Mouse (Mus musculus): ENCODE results near the gene P2ry13. TPM values are rescaled to one million over a fixed set of nuclear protein-coding genes. Genes with fewer than 3 reads are reported as not detected.
A peak's percentile ranks its signal among the peaks of the same experiment; 100 is the strongest.

The P2ry13 gene
- polyA plus RNA-seq, 1 experiment from 2014 or later, result 1.0 TPM

DNA sequence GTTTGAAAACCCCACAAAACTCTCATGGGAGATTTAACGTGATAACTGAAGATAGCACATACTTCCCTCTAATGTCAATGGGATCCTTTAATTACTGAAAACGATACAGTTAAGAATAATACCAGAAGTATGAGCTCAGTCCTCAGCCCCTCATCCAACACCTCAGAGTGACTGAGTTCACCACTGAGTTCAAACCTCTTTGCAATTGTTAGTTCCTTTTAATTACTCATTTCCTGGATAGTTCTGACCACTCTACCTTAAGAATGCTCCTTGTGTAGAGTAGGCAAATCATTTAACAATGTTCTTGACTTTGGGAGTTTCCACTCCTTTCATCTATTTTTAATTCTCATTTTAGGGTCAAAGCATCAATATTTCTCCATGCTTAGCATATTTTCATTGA, 8.6 kb upstream of the P2ry13 start:
- Histone ChIP-seq H3K4me1 (0 out of 2 replicates have a peak, but pooled peaks cover 5% of the 10 kb centered on the region), H3K27ac (no peak overlapping the region), H3K36me3 (no peaks in the 10 kb centered on the region), H3K9me3 (no peaks in the 10 kb centered on the region), H3K4me2 (no peak overlapping the region), H3K27me3 (no peaks in the 10 kb centered on the region), H3K9ac (no peak overlapping the region), H3K4me3 (no peak overlapping the region)
- 81% methylated on average over 2 of the region's 2 CpGs for WGBS
- ATAC-seq (ENCODE audit: insufficient number of reproducible peaks, insufficient read depth, low FRiP score, low TSS enrichment, low read depth), result no peak

DNA sequence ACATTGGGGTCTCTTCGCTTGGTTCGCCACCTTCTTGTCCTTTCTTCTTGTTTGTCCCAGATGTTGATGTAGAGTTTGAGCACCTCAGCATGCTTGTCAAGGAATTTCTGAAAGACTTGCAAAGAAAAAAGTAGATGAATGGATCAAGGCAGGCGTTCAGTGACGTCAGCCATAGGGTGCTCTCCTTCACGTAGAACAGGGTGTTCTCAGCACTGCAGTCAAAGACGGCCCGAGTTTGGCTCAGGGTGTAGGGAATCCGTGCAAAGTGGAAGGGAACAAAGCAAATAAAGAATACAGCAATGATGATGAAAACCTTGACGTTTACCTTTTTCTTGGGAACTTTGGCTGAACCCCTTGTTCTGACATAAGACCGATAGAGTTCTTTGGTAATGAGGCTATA, 6.5 kb upstream of the P2ry13 start:
- Histone ChIP-seq H3K9me3 (no peaks in the 10 kb centered on the region), H3K4me1 (0 out of 2 replicates have a peak, but pooled peaks cover 5% of the 10 kb centered on the region), H3K9ac (no peak overlapping the region), H3K27me3 (no peaks in the 10 kb centered on the region), H3K4me3 (no peak overlapping the region), H3K36me3 (no peaks in the 10 kb centered on the region), H3K27ac (no peak overlapping the region), H3K4me2 (no peak overlapping the region)
- 93% methylated on average over 10 of the region's 10 CpGs for WGBS
- no peak for ATAC-seq (ENCODE audit: insufficient number of reproducible peaks, insufficient read depth, low FRiP score, low TSS enrichment, low read depth)

DNA sequence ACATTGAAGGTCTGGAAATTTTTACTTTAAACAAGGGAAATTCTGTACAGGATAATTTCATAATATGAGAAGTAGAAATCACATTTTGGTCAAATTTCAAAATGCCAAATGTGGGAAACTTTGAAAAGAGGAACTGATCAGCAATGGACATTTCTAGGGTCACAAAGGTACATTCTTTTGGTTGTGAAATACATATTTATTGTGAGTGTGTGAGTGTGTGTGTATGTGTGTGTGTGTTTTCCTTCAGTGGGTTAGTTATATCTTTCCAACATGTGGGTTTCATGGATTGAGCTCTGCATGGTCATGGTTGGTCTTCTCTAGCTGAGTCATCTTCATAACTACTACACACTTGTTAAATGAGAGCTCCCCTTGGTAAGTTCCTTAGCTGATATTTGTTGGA, 1.7 kb upstream of the P2ry13 start:
- H3K4me2 ChIP-seq, result no peak overlapping the region
- peaks cover 11% of the 10 kb centered on the region for H3K4me1 ChIP-seq
- no peak overlapping the region for H3K4me3 ChIP-seq
- H3K9ac ChIP-seq, result no peak overlapping the region
- no peak for ATAC-seq (ENCODE audit: insufficient number of reproducible peaks, insufficient read depth, low FRiP score, low TSS enrichment, low read depth)
- no peaks in the 10 kb centered on the region for H3K9me3 ChIP-seq
- no peaks in the 10 kb centered on the region for H3K27me3 ChIP-seq
- no peak overlapping the region for H3K27ac ChIP-seq
- H3K36me3 ChIP-seq, result no peaks in the 10 kb centered on the region

DNA sequence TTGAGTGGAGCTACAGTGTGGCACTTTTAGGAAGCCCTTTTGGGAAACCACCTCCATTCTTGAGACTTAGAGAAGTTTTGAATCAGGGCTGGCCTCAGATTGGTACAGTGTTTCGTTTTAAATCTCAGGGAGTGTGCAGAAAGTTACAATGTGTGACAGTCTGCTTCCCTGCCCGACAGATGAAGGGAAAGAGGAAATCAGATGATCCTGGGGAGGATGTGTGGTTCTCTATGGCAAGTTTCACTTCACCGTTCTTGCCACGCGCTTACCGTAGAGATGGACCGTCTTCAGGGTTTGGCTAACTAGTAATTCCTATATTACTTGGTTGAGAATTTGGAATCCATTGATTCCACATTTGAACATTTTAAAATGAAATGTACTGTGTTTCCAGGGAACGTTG, 1.1 kb upstream of the P2ry13 start:
- ATAC-seq (ENCODE audit: insufficient number of reproducible peaks, insufficient read depth, low FRiP score, low TSS enrichment, low read depth), result no peak
- no peak overlapping the region for H3K27ac ChIP-seq
- WGBS, result 86% methylated on average over 8 of the region's 8 CpGs
- no peak overlapping the region for H3K4me3 ChIP-seq
- no peak overlapping the region for H3K4me2 ChIP-seq
- no peaks in the 10 kb centered on the region for H3K27me3 ChIP-seq
- peaks cover 11% of the 10 kb centered on the region for H3K4me1 ChIP-seq
- no peaks in the 10 kb centered on the region for H3K36me3 ChIP-seq
- no peak overlapping the region for H3K9ac ChIP-seq
- no peaks in the 10 kb centered on the region for H3K9me3 ChIP-seq

DNA sequence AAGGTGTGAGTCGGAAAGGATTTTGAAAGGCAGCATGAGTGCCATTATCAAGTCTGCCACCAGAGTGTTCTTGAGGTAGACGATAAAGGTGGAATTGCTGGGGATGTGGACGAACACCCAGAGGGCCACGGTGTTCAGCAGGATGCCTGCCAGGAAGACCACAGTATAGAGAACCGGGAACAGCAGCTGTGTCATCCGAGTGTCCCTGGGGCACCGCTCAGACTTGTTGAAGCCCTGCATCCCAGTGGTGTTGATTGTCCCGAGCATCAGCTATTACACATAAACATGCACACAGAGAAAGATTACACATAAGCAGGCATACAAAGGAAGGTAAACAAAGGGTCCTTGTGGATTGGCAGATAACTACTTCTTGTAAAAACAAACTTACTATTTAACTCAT, 593 bp downstream of the P2ry13 start:
- peaks cover 11% of the 10 kb centered on the region for H3K4me1 ChIP-seq
- 67% methylated on average over 8 of the region's 8 CpGs for WGBS
- H3K36me3 ChIP-seq, result no peaks in the 10 kb centered on the region
- no peaks in the 10 kb centered on the region for H3K9me3 ChIP-seq
- ATAC-seq (ENCODE audit: insufficient number of reproducible peaks, insufficient read depth, low FRiP score, low TSS enrichment, low read depth), result 0 out of 2 replicates have a peak, but pooled peaks have one; percentile 41
- no peak overlapping the region for H3K4me2 ChIP-seq
- no peak overlapping the region for H3K27ac ChIP-seq
- H3K27me3 ChIP-seq, result no peaks in the 10 kb centered on the region
- no peak overlapping the region for H3K4me3 ChIP-seq
- H3K9ac ChIP-seq, result no peak overlapping the region

DNA sequence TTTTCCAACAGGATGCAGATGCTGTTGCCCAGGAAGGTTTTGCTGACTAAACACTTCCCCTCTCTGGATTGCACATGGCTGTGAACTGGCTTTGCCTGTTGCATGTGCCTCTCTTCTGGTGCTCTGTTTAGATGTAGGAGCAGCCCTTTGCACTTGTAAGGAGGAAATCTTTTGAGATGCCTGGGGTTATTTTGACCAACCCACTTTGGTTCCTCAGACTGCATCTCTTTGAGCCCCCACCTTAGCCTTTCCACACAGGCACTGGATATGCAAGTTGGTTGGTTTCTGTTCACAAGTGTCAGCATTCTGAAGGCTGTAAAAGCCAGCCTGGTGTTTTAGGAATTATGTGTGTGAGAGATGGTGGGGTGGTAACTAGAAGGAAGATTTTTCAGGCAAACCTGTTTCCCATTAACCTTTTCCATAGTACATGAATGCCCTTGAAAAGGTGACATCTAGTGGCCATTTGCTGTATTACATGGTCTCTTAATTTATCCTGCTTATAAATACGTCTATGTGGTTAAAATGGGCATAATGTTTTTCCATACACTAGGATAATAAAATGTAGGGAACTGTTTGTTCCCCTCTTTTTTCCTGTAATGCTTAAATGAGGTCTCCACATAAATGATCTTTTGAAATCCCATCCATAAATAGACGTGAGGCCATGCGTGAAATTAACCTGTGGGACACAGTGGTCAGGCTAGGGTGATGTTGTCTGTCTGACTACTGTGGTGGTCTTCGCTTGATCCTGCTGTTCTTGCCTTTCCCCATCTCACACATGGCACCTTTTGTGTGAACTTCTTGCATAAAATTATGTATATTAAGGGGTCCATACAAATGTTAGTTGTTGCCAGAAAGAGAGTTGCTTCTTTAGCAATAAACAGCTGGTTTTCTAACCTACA, 1.8 kb downstream of the P2ry13 start:
- H3K4me2 ChIP-seq, result no peak overlapping the region
- peak; percentile 17; the same call in 1 of the 2 replicates for ATAC-seq (ENCODE audit: insufficient number of reproducible peaks, insufficient read depth, low FRiP score, low TSS enrichment, low read depth)
- WGBS, result 62% methylated on average over 4 of the region's 4 CpGs
- H3K27ac ChIP-seq, result peak overlapping the region; percentile 71
- H3K27me3 ChIP-seq, result no peaks in the 10 kb centered on the region
- peaks cover 11% of the 10 kb centered on the region for H3K4me1 ChIP-seq
- H3K4me3 ChIP-seq, result no peak overlapping the region
- H3K36me3 ChIP-seq, result no peaks in the 10 kb centered on the region
- H3K9ac ChIP-seq, result no peak overlapping the region
- H3K9me3 ChIP-seq, result no peaks in the 10 kb centered on the region

DNA sequence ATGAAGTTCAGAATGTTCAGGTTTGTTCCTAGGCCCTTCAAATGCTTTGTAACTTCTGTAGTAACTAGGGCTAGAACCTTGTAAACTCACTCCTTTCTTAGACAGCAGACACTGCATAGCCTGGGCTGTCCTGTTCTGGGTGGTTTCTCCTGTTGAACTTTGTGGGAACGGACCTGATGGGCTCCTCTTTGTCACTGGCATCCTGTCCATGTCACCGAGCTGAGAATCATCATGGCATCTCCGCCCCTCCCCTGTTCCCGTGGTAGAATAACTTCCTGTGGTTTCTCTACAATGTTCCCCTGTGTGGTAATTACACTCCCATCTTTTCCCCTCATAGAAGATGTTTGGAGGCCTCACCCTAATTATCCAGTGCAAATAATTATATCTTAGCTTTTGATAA, 4.7 kb downstream of the P2ry13 start:
- no peak overlapping the region for H3K4me2 ChIP-seq
- H3K4me3 ChIP-seq, result no peak overlapping the region
- H3K9ac ChIP-seq, result no peak overlapping the region
- ATAC-seq (ENCODE audit: insufficient number of reproducible peaks, insufficient read depth, low FRiP score, low TSS enrichment, low read depth), result no peak
- no peaks in the 10 kb centered on the region for H3K9me3 ChIP-seq
- no peak overlapping the region for H3K27ac ChIP-seq
- peaks cover 11% of the 10 kb centered on the region for H3K4me1 ChIP-seq
- no peaks in the 10 kb centered on the region for H3K27me3 ChIP-seq
- WGBS, result 73% methylated on average over 4 of the region's 4 CpGs
- H3K36me3 ChIP-seq, result no peaks in the 10 kb centered on the region

DNA sequence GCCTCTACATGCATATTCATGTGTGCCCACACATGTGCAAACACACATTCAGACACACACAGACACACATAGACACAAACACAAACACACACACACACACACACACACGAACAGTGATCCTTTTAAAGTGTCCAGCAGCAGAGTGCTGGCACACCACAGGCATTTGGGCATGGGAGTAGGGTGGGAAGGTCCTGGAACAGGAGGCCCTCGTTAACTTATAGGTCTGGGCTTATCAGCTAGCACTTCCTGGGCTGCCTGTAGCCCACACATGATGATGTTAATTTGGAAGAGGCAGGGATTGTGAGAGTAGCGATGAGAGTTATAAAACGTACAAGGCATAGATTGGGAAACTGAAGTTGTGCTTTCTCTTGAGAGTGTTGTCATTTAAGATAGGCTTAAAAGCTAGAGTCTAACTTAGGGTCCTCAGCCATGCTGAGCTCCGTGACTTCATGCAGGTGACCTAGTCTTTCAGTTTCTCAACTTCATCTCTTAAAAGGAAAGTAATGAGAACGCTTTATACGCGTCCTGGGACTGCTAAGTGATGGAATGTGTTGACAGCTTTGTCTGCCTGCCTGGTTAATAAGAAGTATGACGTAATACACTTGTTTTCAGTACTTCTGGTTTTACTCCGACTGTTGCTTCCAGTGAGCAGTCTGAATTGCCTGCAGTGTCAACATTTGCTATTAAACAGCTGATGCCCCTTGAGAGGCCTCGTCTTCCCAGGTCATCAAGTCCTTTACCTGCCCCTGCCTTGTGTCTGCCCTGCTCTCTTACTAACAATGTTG, 5.8 kb downstream of the P2ry13 start:
- Histone ChIP-seq H3K4me3 (no peak overlapping the region), H3K9me3 (no peaks in the 10 kb centered on the region), H3K36me3 (no peaks in the 10 kb centered on the region), H3K27me3 (no peaks in the 10 kb centered on the region), H3K9ac (no peak overlapping the region), H3K4me2 (no peak overlapping the region), H3K27ac (no peak overlapping the region), H3K4me1 (peaks cover 11% of the 10 kb centered on the region)
- 74% methylated on average over 11 of the region's 11 CpGs for WGBS
- ATAC-seq (ENCODE audit: insufficient number of reproducible peaks, insufficient read depth, low FRiP score, low TSS enrichment, low read depth), result no peak

DNA sequence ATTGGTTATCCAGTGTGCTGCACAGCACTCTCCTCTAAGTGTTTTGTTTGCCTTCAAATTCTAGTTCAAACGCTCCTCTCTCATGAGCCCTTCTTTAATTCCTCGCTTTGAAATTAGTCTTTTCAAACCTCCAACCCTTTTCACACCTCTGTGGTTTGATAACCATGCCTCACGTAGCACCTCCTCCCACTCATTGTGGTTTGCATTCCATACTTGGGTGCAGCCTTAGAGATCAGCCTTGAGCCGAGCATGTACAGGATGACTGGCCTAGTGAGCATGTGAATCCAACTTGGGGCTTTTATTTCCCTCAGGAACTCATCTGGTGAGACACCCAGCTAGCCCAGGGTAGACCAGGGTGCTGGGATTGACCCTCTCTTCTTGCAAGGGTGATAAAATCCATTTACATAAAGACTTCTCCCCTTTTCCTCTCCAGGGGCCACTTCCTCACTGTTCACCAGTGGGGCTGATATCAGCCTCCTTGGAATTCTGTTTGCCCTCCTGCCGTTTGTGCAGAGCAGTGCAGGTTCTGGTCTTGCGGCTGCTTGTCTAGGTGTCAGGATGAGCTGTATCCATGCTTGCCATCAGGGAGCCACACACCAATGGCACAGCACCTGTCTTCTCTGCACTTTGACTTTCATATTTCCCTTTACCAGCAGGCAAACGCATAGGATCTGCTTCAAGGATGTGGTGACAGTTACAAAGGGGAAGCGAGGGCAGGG, 6.7 kb downstream of the P2ry13 start:
- H3K4me3 ChIP-seq, result no peak overlapping the region
- H3K27ac ChIP-seq, result 0 out of 2 replicates have a peak overlapping the region, but pooled peaks have one; percentile 44
- no peak overlapping the region for H3K4me2 ChIP-seq
- H3K4me1 ChIP-seq, result peaks cover 11% of the 10 kb centered on the region
- H3K9me3 ChIP-seq, result no peaks in the 10 kb centered on the region
- 79% methylated on average over 8 of the region's 8 CpGs for whole genome bisulfite sequencing
- no peaks in the 10 kb centered on the region for H3K36me3 ChIP-seq
- H3K9ac ChIP-seq, result no peak overlapping the region
- no peak for ATAC-seq (ENCODE audit: insufficient number of reproducible peaks, insufficient read depth, low FRiP score, low TSS enrichment, low read depth)
- no peaks in the 10 kb centered on the region for H3K27me3 ChIP-seq

DNA sequence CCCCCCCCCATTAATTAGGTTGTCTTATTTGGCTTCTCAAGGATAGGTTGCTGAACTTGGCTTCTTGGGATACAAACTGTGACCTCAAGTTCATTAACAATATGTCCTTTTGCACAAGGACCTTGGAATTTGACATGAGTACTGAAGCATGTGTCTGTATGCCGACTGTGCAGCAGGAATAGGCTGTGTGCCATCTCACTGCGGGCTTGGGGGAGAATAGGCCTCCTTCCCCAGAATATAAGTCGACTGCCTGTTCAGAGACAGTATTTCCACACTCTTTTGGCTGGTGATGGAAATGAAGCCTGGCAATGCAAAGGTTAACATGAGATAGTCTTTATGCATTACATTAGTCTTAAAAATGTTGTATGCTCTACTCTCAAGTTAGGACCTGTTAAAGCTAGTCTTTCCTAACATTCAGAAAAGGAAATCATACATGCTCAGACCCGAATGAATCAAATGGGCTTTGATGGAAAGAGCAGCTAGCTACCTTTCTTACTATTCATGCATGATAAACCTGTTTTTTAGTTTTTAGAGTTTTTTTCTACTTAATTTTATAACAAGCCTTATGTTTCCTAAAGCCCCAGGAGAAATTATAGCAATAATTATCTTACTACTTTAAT, 13.2 kb downstream of the P2ry13 start:
- Histone ChIP-seq H3K27ac (no peak overlapping the region; the same call in 1 of the 2 replicates), H3K4me2 (no peak overlapping the region), H3K36me3 (no peaks in the 10 kb centered on the region), H3K27me3 (no peaks in the 10 kb centered on the region), H3K9ac (no peak overlapping the region), H3K4me1 (no peaks in the 10 kb centered on the region), H3K4me3 (no peak overlapping the region), H3K9me3 (no peaks in the 10 kb centered on the region)
- 78% methylated on average over 4 of the region's 4 CpGs for WGBS
- no peak for ATAC-seq (ENCODE audit: insufficient number of reproducible peaks, insufficient read depth, low FRiP score, low TSS enrichment, low read depth)

DNA sequence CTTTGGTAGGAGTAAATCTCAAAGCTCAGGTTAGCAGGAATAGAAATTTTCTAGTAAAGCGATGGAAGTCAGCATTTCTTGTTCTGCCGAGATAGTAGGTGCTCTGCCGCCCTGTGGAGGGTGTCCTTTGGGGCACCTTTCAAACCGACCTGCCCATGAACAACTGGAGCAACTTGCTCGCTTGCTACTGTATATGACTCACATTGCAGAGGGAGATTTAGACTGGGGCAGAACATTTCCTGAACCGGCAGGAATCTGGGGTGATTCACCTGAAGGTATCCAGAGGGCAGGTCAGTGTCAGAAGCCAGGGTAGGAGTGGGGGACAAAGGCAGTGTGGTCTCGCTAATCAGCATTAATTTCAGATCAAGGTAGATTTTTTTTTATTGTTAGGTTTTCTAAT, 15.7 kb downstream of the P2ry13 start, which contains the start of gene Gpr87:
Gpr87 (minus strand) TSS at position 167 of the 400 bp plus-strand sequence.
- Histone ChIP-seq H3K9me3 (no peaks in the 10 kb centered on the region), H3K9ac (no peak within 1 kb of the TSS), H3K27me3 (no peaks in the 10 kb centered on the region), H3K4me3 (no peak within 1 kb of the TSS), H3K36me3 (no peaks in the 10 kb centered on the region), H3K4me2 (no peak within 1 kb of the TSS), H3K27ac (peak within 1 kb of the TSS; percentile 74), H3K4me1 (no peaks in the 10 kb centered on the region)
- WGBS, result 82% methylated on average over 7 of the region's 7 CpGs
- no peak for ATAC-seq (ENCODE audit: insufficient number of reproducible peaks, insufficient read depth, low FRiP score, low TSS enrichment, low read depth)
